Mouse (Mus musculus) CH12.LX (cell line): Measurements from ENCODE around the gene Wdcp. TPM values are rescaled to one million over a fixed set of nuclear protein-coding genes. Genes with fewer than 3 reads are reported as not detected.

Experiments used
- DNase-seq: peaks from one replicate; pipeline ENCODE4 v3.0.0-alpha.2; 2013; ENCODE audit errors: extremely low read depth
- H3K27ac ChIP-seq: 2 replicates; pipeline ENCODE4 v1.5.1; 2012; ENCODE audit warnings: low read depth, mild to moderate bottlenecking, control low read depth, moderate library complexity; ENCODE audit not compliant: insufficient read depth
- H3K27me3 ChIP-seq: replicated peaks from 2 replicates; pipeline ENCODE3; 2012; ENCODE audit warnings: inconsistent platforms
- H3K36me3 ChIP-seq, 2 experiments: replicated peaks in 1 of 2; 2 replicates each; pipeline versions ENCODE3 to v1.6.1; 2012; ENCODE audit warnings: inconsistent platforms in 1 of 2, low read length in 1 of 2, mild to moderate bottlenecking in 1 of 2, mixed read lengths in 1 of 2, moderate library complexity in 1 of 2; ENCODE audit not compliant: control insufficient read depth in 1 of 2, insufficient read depth in 1 of 2
- H3K4me1 ChIP-seq, 2 experiments: 2 replicates each; pipeline ENCODE4 v1.6.1; 2012; ENCODE audit warnings: inconsistent platforms in 1 of 2, moderate library complexity in 1 of 2; ENCODE audit not compliant: insufficient read depth in 2 of 2, control insufficient read depth in 1 of 2
- H3K4me2 ChIP-seq: 2 replicates; pipeline ENCODE4 v1.6.1; 2012; ENCODE audit warnings: low read depth, mild to moderate bottlenecking, control low read depth; ENCODE audit not compliant: poor library complexity, insufficient read depth, severe bottlenecking
- H3K4me3 ChIP-seq, 3 experiments: fragments of 150-350 bp in 1 of 3; sonication (generic) in 1 of 3; replicated peaks in 1 of 3; 2 replicates each; pipeline versions ENCODE3 to v1.5.1; 2011 to 2012; ENCODE audit warnings: low read depth in 2 of 3, low read length in 2 of 3, mild to moderate bottlenecking in 2 of 3, moderate library complexity in 2 of 3, control low read depth in 1 of 3, improper control_type of control experiment in 1 of 3, inconsistent platforms in 1 of 3, mixed read lengths in 1 of 3; ENCODE audit not compliant: poor library complexity in 1 of 3
- H3K79me2 ChIP-seq: replicated peaks from 2 replicates; pipeline ENCODE4 v1.6.1; 2012; ENCODE audit warnings: mild to moderate bottlenecking, moderate library complexity; ENCODE audit not compliant: control insufficient read depth, poor library complexity, insufficient read depth, severe bottlenecking; ENCODE audit errors: extremely low read depth
- H3K9ac ChIP-seq: 2 replicates; pipeline ENCODE4 v1.6.1; 2012; ENCODE audit warnings: low read depth, mild to moderate bottlenecking, control low read depth, moderate library complexity; ENCODE audit not compliant: insufficient read depth
- H3K9me3 ChIP-seq: replicated peaks from 2 replicates; pipeline ENCODE3; 2012; ENCODE audit warnings: low read length, inconsistent platforms, mixed read lengths
- BHLHE40 ChIP-seq: IDR thresholded peaks from 2 replicates; pipeline ENCODE4 v1.6.1; 2011; ENCODE audit warnings: mild to moderate bottlenecking, low read depth, low read length, improper control_type of control experiment
- CTCF ChIP-seq, 2 experiments: IDR thresholded peaks in 1 of 2; conservative IDR thresholded peaks in 1 of 2; 2 replicates each; pipeline ENCODE4 v1.5.1; 2011 to 2012; ENCODE audit warnings: low read depth in 2 of 2, low read length in 2 of 2, improper control_type of control experiment in 1 of 2, inconsistent platforms in 1 of 2, mild to moderate bottlenecking in 1 of 2, moderate library complexity in 1 of 2
- E2F4 ChIP-seq: IDR thresholded peaks from 2 replicates; pipeline ENCODE4 v1.6.1; 2011; ENCODE audit warnings: low read depth, low read length, improper control_type of control experiment; ENCODE audit not compliant: insufficient replicate concordance
- ELF1 ChIP-seq: IDR thresholded peaks from 2 replicates; pipeline ENCODE4 v1.6.1; 2014; ENCODE audit warnings: low read depth, mild to moderate bottlenecking, inconsistent platforms, low read length, improper control_type of control experiment
- ETS1 ChIP-seq: conservative IDR thresholded peaks from 2 replicates; pipeline ENCODE4 v1.6.1; 2012; ENCODE audit warnings: low read depth, mild to moderate bottlenecking, inconsistent platforms, low read length, improper control_type of control experiment, moderate library complexity
- GABPA ChIP-seq: IDR thresholded peaks from 2 replicates; pipeline ENCODE4 v1.6.1; 2012; ENCODE audit warnings: low read depth, low read length, improper control_type of control experiment, inconsistent platforms; ENCODE audit not compliant: insufficient replicate concordance
- JUN ChIP-seq: IDR thresholded peaks from 2 replicates; pipeline ENCODE4 v1.6.1; 2011; ENCODE audit warnings: low read depth, mild to moderate bottlenecking, low read length, improper control_type of control experiment, moderate library complexity; ENCODE audit not compliant: insufficient read depth
- JUND ChIP-seq: conservative IDR thresholded peaks from 2 replicates; pipeline ENCODE4 v1.6.1; 2011; ENCODE audit warnings: low read depth, low read length, improper control_type of control experiment
- KAT2A ChIP-seq: IDR thresholded peaks from 2 replicates; pipeline ENCODE4 v1.6.1; 2012; ENCODE audit warnings: low read length, improper control_type of control experiment, inconsistent platforms; ENCODE audit not compliant: insufficient replicate concordance
- MAX ChIP-seq: IDR thresholded peaks from 2 replicates; pipeline ENCODE4 v1.6.1; 2011; ENCODE audit warnings: low read length, improper control_type of control experiment
- NELFE ChIP-seq: IDR thresholded peaks from 2 replicates; pipeline ENCODE4 v1.6.1; 2011; ENCODE audit warnings: low read depth, low read length, improper control_type of control experiment
- NRF1 ChIP-seq: IDR thresholded peaks from 2 replicates; pipeline ENCODE4 v1.6.1; 2014; ENCODE audit warnings: low read depth, mild to moderate bottlenecking, inconsistent platforms, low read length, improper control_type of control experiment, moderate library complexity
- POLR2AphosphoS2 ChIP-seq: IDR thresholded peaks from 2 replicates; pipeline ENCODE4 v1.6.1; 2011; ENCODE audit warnings: low read depth, low read length, improper control_type of control experiment
- RAD21 ChIP-seq: IDR thresholded peaks from 2 replicates; pipeline ENCODE4 v1.6.1; 2011; ENCODE audit warnings: low read depth, mild to moderate bottlenecking, low read length, improper control_type of control experiment, moderate library complexity
- RCOR1 ChIP-seq: conservative IDR thresholded peaks from 2 replicates; pipeline ENCODE4 v1.6.1; 2012; ENCODE audit warnings: low read depth, mild to moderate bottlenecking, inconsistent platforms, low read length, improper control_type of control experiment
- UBTF ChIP-seq: IDR thresholded peaks from 2 replicates; pipeline ENCODE4 v1.6.1; 2012; ENCODE audit warnings: low read depth, mild to moderate bottlenecking, inconsistent platforms, low read length, improper control_type of control experiment, moderate library complexity
- ZC3H11A ChIP-seq: IDR thresholded peaks from 2 replicates; pipeline ENCODE4 v1.6.1; 2012; ENCODE audit warnings: low read depth, mild to moderate bottlenecking, inconsistent platforms, low read length, improper control_type of control experiment
- ZNF384 ChIP-seq: IDR thresholded peaks from 2 replicates; pipeline ENCODE4 v1.6.1; 2012; ENCODE audit warnings: low read depth, low read length, improper control_type of control experiment, inconsistent platforms
- dilution Hi-C: fragments of 300-500 bp; cut with MboI; formaldehyde crosslinking; loops from 2 replicates; pipeline ENCODE4 v1.14.3; 2020; ENCODE audit warnings: low sequenced_read_pairs; ENCODE audit not compliant: extremely low pct_unique_long_range_greater_than_20kb, extremely low pct_ligation_motif_present
- in situ Hi-C: fragments of 300-500 bp; cut with MboI; formaldehyde crosslinking; loops from 3 replicates; pipeline ENCODE4 v1.14.3; 2019; ENCODE audit warnings: low sequenced_read_pairs, low pct_ligation_motif_present, low pct_unique_long_range_greater_than_20kb, mixed read lengths
- polyA plus RNA-seq: library from polyadenylated mRNA; unstranded; fragments of >175 nt; gene quantifications from 2 replicates; pipeline ENCODE4 v1.2.1, GENCODE M21; 2012; ENCODE audit warnings: low read depth; ENCODE audit not compliant: insufficient read length
- total RNA-seq, 2 experiments: library from RNA; depleted of rRNA; stranded (reverse); fragments of 300-350 nt in 1 of 2; fragments of >200 nt in 1 of 2; gene quantifications; 2 replicates each; pipeline ENCODE4 v1.2.3; 2012 to 2014

Wdcp gene
- total and polyA plus RNA-seq, 3 experiments = 8.9 to 31.3 (median 18.9) TPM

DNA sequence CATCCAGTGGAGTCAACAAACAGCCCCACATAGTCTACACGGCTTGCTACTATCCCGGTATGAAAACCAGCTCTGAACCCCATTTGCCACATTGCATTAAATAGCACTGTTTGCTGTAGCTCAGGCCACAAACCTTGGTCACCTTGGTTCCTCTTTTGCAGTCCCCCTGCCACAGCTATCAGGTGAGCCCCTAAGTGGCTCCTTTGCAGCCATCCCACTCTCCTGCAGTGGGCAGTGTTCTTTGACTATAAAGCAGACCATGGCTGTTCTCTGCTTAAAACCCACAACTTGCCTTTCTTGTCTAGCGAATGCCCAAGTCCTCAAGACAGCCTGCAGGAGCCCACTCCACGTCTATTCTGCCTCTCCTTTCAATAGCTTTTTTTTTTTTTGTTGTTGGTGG lies 29.2 kb downstream of the Wdcp start:
- dilution Hi-C loops = no loop called here

DNA sequence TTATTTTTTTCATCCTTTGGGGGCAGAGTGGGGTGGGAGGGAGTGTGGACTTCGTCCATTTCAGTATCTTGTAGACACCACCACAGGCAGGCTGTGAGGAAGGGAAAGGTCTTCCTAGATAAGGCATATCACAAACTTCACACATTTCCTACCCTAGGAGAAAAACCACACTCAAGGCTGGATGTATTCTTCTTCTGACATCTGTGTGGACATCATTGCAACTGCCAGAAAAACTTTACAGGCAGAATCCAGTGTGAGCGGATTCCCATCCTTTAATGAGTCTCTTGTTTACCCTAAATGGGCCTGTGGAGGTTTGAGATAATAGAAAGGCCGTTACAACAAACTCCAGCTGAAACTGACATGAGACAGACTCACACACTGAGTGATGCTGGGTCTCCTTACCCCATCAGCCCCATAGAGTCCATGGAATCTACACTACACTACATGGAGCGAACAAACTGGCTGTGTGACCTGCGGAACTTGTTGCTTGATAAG lies 29.9 kb downstream of the Wdcp start:
- Histone ChIP-seq H3K27me3 (no peaks in the 10 kb centered on the region), H3K9me3 (no peaks in the 10 kb centered on the region), H3K4me1 (peaks cover 0 to 3% of the 10 kb centered on the region in 2 experiments; a peak in 1 of 4 replicates), H3K4me3 (no peak overlapping the region), H3K4me2 (no peak overlapping the region), H3K79me2 (no peaks in the 10 kb centered on the region), H3K9ac (no peak overlapping the region), H3K27ac (no peak overlapping the region), H3K36me3 (peaks cover 0 to 3% of the 10 kb centered on the region in 2 experiments)
- in situ Hi-C loops = no loop called here
- dilution Hi-C loops = no loop called here
- no peak for DNase-seq
- no peak for TF ChIP-seq E2F4
- TF ChIP-seq UBTF = no peak
- no peak for TF ChIP-seq POLR2AphosphoS2
- TF ChIP-seq NRF1 = no peak

More for the DNA sequence above, 29.2 kb downstream of the Wdcp start:
- H3K27me3 ChIP-seq = no peaks in the 10 kb centered on the region
- no peaks in the 10 kb centered on the region for H3K79me2 ChIP-seq
- peaks cover 0 to 3% of the 10 kb centered on the region in 2 experiments; a peak in 1 of 4 replicates for H3K4me1 ChIP-seq
- H3K27ac ChIP-seq = no peak overlapping the region
- no peak overlapping the region for H3K4me2 ChIP-seq
- H3K9me3 ChIP-seq = no peaks in the 10 kb centered on the region
- in situ Hi-C loops = no loop called here
- DNase-seq = no peak
- 0 out of 4 replicates have a peak, but pooled peaks of 1 of the 2 experiments have one; percentile 21 for TF ChIP-seq CTCF (conservative IDR thresholded peaks at IDR 0.05 in 1 of 2, IDR thresholded peaks at IDR 0.05 in 1 of 2; ENCODE audit: low read depth in 2 of 2, low read length in 2 of 2)
- TF ChIP-seq POLR2AphosphoS2 = no peak
- H3K36me3 ChIP-seq = peaks cover 0 to 2% of the 10 kb centered on the region in 2 experiments
- no peak overlapping the region for H3K4me3 ChIP-seq
- no peak overlapping the region for H3K9ac ChIP-seq

DNA sequence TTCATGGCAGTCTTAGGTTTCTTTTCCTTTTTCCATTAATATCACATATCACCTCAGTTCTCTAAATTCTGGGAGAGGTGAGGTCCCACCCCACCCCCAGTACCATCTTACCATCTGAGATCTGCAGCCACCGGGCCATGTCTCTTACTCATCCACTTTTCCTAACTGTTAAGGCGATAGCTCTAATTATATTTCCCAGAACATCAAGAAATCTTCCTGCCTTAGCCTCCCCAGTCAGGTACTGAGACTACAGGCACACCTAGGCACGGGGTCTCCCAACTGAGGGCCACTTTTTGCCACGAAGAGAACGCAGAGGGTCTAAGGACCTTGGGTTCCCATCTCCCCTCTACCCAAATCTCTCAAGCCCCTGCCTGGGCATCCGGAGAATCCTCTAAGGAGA lies 30.4 kb downstream of the Wdcp start:
- Histone ChIP-seq H3K27me3 (no peaks in the 10 kb centered on the region), H3K4me3 (no peak overlapping the region), H3K27ac (no peak overlapping the region), H3K36me3 (peaks cover 0 to 8% of the 10 kb centered on the region in 2 experiments), H3K4me1 (peaks cover 0 to 3% of the 10 kb centered on the region in 2 experiments; a peak in 1 of 4 replicates), H3K9me3 (no peaks in the 10 kb centered on the region), H3K4me2 (no peak overlapping the region)
- dilution Hi-C loops = no loop called here
- TF ChIP-seq RCOR1 (no peak), JUND (no peak), MAX (no peak), RAD21 (no peak), JUN (no peak), NELFE (no peak), CTCF (conservative IDR thresholded peaks at IDR 0.05 in 1 of 2, IDR thresholded peaks at IDR 0.05 in 1 of 2; ENCODE audit: low read depth in 2 of 2, low read length in 2 of 2) (no peak), ZNF384 (no peak), GABPA (no peak), BHLHE40 (no peak), ZC3H11A (no peak), ETS1 (no peak), KAT2A (no peak), ELF1 (no peak)
- TF ChIP-seq, all 38 proteins: peak for 0
- Histone ChIP-seq H3K79me2 (no peaks in the 10 kb centered on the region), H3K9ac (no peak overlapping the region)
- no peak for DNase-seq
- in situ Hi-C loops = no loop called here
